ENCODE assay signal across 11 mouse cellular contexts in the genomic region with DNA sequence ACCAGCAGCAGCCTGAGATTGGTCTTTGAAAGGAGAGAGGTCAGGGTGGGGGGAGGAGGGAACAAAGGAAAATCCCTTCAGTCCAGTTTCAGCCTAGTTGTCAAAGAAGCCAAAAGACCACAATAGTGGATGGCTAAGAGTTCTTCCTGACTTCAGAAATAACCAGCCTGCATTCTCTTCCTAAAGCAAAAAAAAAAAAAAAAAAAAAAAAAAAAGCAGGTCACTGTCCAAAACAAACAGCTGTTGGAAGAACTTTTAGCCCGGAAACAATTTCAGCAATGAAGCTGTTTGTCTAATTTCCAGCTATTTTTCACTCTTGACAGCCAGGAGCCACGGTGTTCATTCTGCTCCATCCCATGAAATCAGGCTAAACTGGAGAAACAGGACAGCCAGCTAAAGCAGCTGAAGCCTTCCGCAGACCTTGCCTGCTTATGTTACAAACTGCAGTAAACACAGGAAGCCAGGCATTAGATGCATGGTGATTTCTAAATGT.
DNase-seq lines count a peak whose midpoint lies in the region; ATAC-seq lines count a peak whose summit lies in the region.
"Had no signal": no experiment of that assay in that cellular context is flagged by ENCODE, and none has a peak within 500 bp of the region (broad histone marks: within the 10 kb centered on the region; RNA-seq: fewer than 3 reads in every experiment).

No protein-coding gene starts in this region.

- H3K36me3 ChIP-seq in kidney, embryonic 14.5 days (ENCODE audit: control insufficient read depth, insufficient read depth, low read length), result no peaks in the 10 kb centered on the region
- H3K36me3 ChIP-seq in forebrain, embryonic 11.5 days (ENCODE audit: control insufficient read depth, insufficient read depth, low read length), result no peaks in the 10 kb centered on the region
- H3K36me3 ChIP-seq: limb, embryonic 12.5 days had no signal

- peak overlapping the region; percentile 17; the same call in 1 of the 2 replicates for H3K4me2 ChIP-seq in kidney, embryonic 14.5 days (replicated peaks; ENCODE audit: low read depth, low read length)
- no peak overlapping the region for H3K4me2 ChIP-seq in forebrain, embryonic 11.5 days (ENCODE audit: low read depth, low read length, severe bottlenecking)
- H3K4me2 ChIP-seq: limb, embryonic 12.5 days had no signal

- no peak overlapping the region for H3K4me3 ChIP-seq in kidney, embryonic 14.5 days (ENCODE audit: low read length)
- no peak overlapping the region for H3K4me3 ChIP-seq in forebrain, embryonic 11.5 days (ENCODE audit: low read depth, low read length)
- H3K4me3 ChIP-seq: limb, embryonic 12.5 days had no signal

- H3K27ac ChIP-seq in kidney, embryonic 14.5 days (ENCODE audit: low read depth, low read length), result peak overlapping the region; percentile 73; the same call in 1 of the 2 replicates
- H3K27ac ChIP-seq in forebrain, embryonic 11.5 days (ENCODE audit: low read depth, low read length), result no peak overlapping the region
- H3K27ac ChIP-seq: limb, embryonic 12.5 days had no signal

- peak; percentile 83 for ATAC-seq in kidney, embryonic 14.5 days (ENCODE audit: low FRiP score, low TSS enrichment)
- no peak; the same call in 1 of the 2 replicates for ATAC-seq in forebrain, embryonic 11.5 days (replicated peaks; ENCODE audit: low FRiP score)
- ATAC-seq: forebrain, postnatal 0 days had no signal

- no peaks in the 10 kb centered on the region for H3K9me3 ChIP-seq in kidney, embryonic 14.5 days (ENCODE audit: control insufficient read depth, low read length)
- no peaks in the 10 kb centered on the region for H3K9me3 ChIP-seq in forebrain, embryonic 11.5 days (ENCODE audit: control insufficient read depth, low read length)
- H3K9me3 ChIP-seq: limb, embryonic 12.5 days had no signal

- H3K4me1 ChIP-seq in kidney, embryonic 14.5 days (ENCODE audit: control insufficient read depth, insufficient read depth, low read length), result 0 out of 2 replicates have a peak, but pooled peaks cover 4% of the 10 kb centered on the region
- H3K4me1 ChIP-seq in forebrain, embryonic 11.5 days (replicated peaks; ENCODE audit: control insufficient read depth, insufficient read depth, low read length), result no peaks in the 10 kb centered on the region; the same call in 1 of the 2 replicates
- H3K4me1 ChIP-seq: limb, embryonic 12.5 days had no signal

- H3K9ac ChIP-seq in kidney, embryonic 14.5 days (ENCODE audit: low read depth, low read length), result no peak overlapping the region
- H3K9ac ChIP-seq in forebrain, embryonic 11.5 days (ENCODE audit: low read length), result no peak overlapping the region
- H3K9ac ChIP-seq: forebrain, postnatal 0 days; limb, embryonic 12.5 days had no signal

- no peaks in the 10 kb centered on the region for H3K27me3 ChIP-seq in kidney, embryonic 14.5 days (ENCODE audit: control insufficient read depth, insufficient read depth, low read length)
- no peaks in the 10 kb centered on the region for H3K27me3 ChIP-seq in forebrain, embryonic 11.5 days (ENCODE audit: control insufficient read depth, insufficient read depth, low read length)
- H3K27me3 ChIP-seq: limb, embryonic 12.5 days had no signal

- intact Hi-C loops in gastrocnemius, postnatal 14 days (cut with DNase I; ENCODE audit: low total_unique reads), result loop anchor here (5.0 kb wide), 1 partner anchor 36 kb away; no protein-coding TSS in a partner anchor

- 9% methylated on average over 3 of the region's 3 CpGs for WGBS in kidney, embryonic 14.5 days
- WGBS in forebrain, embryonic 11.5 days, result 48% methylated on average over 3 of the region's 3 CpGs

- peak; percentile 7 for DNase-seq in gastrocnemius, postnatal 25 days
- DNase-seq in gastrocnemius, postnatal 14 days, result no peak
- peak; percentile 4 for DNase-seq in urinary bladder, postnatal 14 days (ENCODE audit: low spot score)
- DNase-seq in urinary bladder, postnatal 10 days (ENCODE audit: low spot score), result no peak
- DNase-seq in yolk sac, embryonic 10.5 days (ENCODE audit: low spot score), result peak; percentile 4
- DNase-seq in forebrain, embryonic 11.5 days (ENCODE audit: low spot score), result no peak
- DNase-seq in spleen, adult 18-20 months, result no peak
- DNase-seq: forebrain, postnatal 0 days; thymus, postnatal 14 days had no signal

Comparison
In these comparisons a context has a peak if more than half of its experiments do, and no peak if none do; other contexts are left out.
1. DNase-seq: peak in gastrocnemius, postnatal 25 days (single experiment), urinary bladder, postnatal 14 days (single experiment) and yolk sac, embryonic 10.5 days (single experiment); none in gastrocnemius, postnatal 14 days (single experiment), urinary bladder, postnatal 10 days (single experiment), forebrain, embryonic 11.5 days (single experiment) and spleen, adult 18-20 months (0 of 2).